Mouse (Mus musculus): ENCODE measurements around the gene Them7. TPM values are rescaled to one million over a fixed set of nuclear protein-coding genes. Genes with fewer than 3 reads are reported as not detected.
A peak's percentile ranks its signal among the peaks of the same experiment; 100 is the strongest.

Them7 gene
- total and polyA plus RNA-seq, 2 experiments from 2014 or later = 0.59 TPM; not detected in 1

DNA sequence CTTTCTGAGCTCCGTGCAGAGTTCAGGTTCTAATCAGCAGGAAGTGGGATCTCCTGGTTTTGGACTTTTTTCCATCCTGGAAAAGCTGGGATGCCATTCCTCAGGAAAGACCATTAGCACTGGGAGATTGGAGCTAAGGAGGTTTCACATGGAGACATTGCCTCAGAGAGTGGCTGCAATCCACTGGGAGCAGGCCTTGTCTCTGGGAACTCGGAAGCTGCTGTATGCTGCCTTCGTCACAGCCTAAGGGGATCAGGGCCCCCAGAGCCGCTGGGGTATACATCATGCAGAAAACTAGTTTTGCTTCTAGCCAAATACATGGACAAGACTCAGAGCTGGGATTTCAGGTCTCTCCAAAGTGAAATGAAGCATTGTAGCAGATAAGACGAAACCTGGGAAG is 37.5 kb upstream of the Them7 start:
- H3K4me1 ChIP-seq (ENCODE audit: control insufficient read depth, insufficient read depth) = no peaks in the 10 kb centered on the region
- ATAC-seq (ENCODE audit: insufficient read depth, low read depth) (no peak), DNase-seq (ENCODE audit: low spot score) (no peak)
- H3K27me3 ChIP-seq (ENCODE audit: control insufficient read depth, insufficient read depth, low read length) = no peaks in the 10 kb centered on the region
- H3K9ac ChIP-seq (replicated peaks; ENCODE audit: low read depth, low read length) = no peak overlapping the region; the same call in 1 of the 2 replicates
- TF ChIP-seq EP300 (IDR thresholded peaks at IDR 0.05; ENCODE audit: low read depth) (no peak), CTCF (IDR thresholded peaks at IDR 0.05; ENCODE audit: low read depth) (no peak)
- H3K4me3 ChIP-seq (ENCODE audit: low read depth, low read length) = no peak overlapping the region
- no peaks in the 10 kb centered on the region for H3K36me3 ChIP-seq (replicated peaks; ENCODE audit: control insufficient read depth, insufficient read depth, low read length)
- no peak overlapping the region for H3K4me2 ChIP-seq (ENCODE audit: low read depth, low read length)
- WGBS = 66% methylated on average over 5 of the region's 5 CpGs
- H3K9me3 ChIP-seq (replicated peaks; ENCODE audit: control insufficient read depth, low read length) = no peaks in the 10 kb centered on the region
- no peak overlapping the region for H3K27ac ChIP-seq (ENCODE audit: low read depth)

GRCm38 (mm10) chr2:105188182-105188581 is 35.9 kb upstream of the Them7 start:
- H3K4me1 ChIP-seq (ENCODE audit: control insufficient read depth, insufficient read depth) = no peaks in the 10 kb centered on the region
- H3K27me3 ChIP-seq (ENCODE audit: control insufficient read depth, insufficient read depth, low read length) = no peaks in the 10 kb centered on the region
- no peak for DNase-seq (ENCODE audit: low spot score)
- H3K4me2 ChIP-seq (ENCODE audit: low read depth, low read length) = no peak overlapping the region
- 76% methylated on average over 10 of the region's 10 CpGs for WGBS
- H3K4me3 ChIP-seq (ENCODE audit: low read depth, low read length) = no peak overlapping the region
- no peaks in the 10 kb centered on the region for H3K36me3 ChIP-seq (replicated peaks; ENCODE audit: control insufficient read depth, insufficient read depth, low read length)
- H3K9me3 ChIP-seq (replicated peaks; ENCODE audit: control insufficient read depth, low read length) = no peaks in the 10 kb centered on the region
- no peak overlapping the region for H3K9ac ChIP-seq (replicated peaks; ENCODE audit: low read depth, low read length)
- TF ChIP-seq CTCF (IDR thresholded peaks at IDR 0.05; ENCODE audit: low read depth) (peak; percentile 78), EP300 (IDR thresholded peaks at IDR 0.05; ENCODE audit: low read depth) (no peak)
- H3K27ac ChIP-seq (ENCODE audit: low read depth) = no peak overlapping the region
- no peak for ATAC-seq (ENCODE audit: insufficient read depth, low read depth)

- Histone ChIP-seq H3K9me3 (replicated peaks; ENCODE audit: control insufficient read depth, low read length) (no peaks in the 10 kb centered on the region), H3K27me3 (ENCODE audit: control insufficient read depth, insufficient read depth, low read length) (no peaks in the 10 kb centered on the region), H3K9ac (replicated peaks; ENCODE audit: low read depth, low read length) (no peak overlapping the region), H3K4me1 (ENCODE audit: control insufficient read depth, insufficient read depth) (no peaks in the 10 kb centered on the region), H3K27ac (ENCODE audit: low read depth) (no peak overlapping the region), H3K36me3 (replicated peaks; ENCODE audit: control insufficient read depth, insufficient read depth, low read length) (no peaks in the 10 kb centered on the region), H3K4me3 (ENCODE audit: low read depth, low read length) (no peak overlapping the region), H3K4me2 (ENCODE audit: low read depth, low read length) (no peak overlapping the region)
- TF ChIP-seq CTCF (IDR thresholded peaks at IDR 0.05; ENCODE audit: low read depth) (peak; percentile 47), EP300 (IDR thresholded peaks at IDR 0.05; ENCODE audit: low read depth) (no peak)
- DNase-seq (ENCODE audit: low spot score) = no peak
- 27% methylated on average over 5 of the region's 5 CpGs for WGBS
- ATAC-seq (ENCODE audit: insufficient read depth, low read depth) = no peak
Measured at GRCm38 (mm10) chr2:105189352-105189751, 34.8 kb upstream of the Them7 start.

GRCm38 (mm10) chr2:105200152-105200551 is 24.0 kb upstream of the Them7 start:
- no peak overlapping the region for H3K4me3 ChIP-seq (ENCODE audit: low read depth, low read length)
- no peak overlapping the region for H3K9ac ChIP-seq (replicated peaks; ENCODE audit: low read depth, low read length)
- no peaks in the 10 kb centered on the region for H3K36me3 ChIP-seq (replicated peaks; ENCODE audit: control insufficient read depth, insufficient read depth, low read length)
- H3K27ac ChIP-seq (ENCODE audit: low read depth) = no peak overlapping the region
- no peaks in the 10 kb centered on the region for H3K9me3 ChIP-seq (replicated peaks; ENCODE audit: control insufficient read depth, low read length)
- no peaks in the 10 kb centered on the region for H3K4me1 ChIP-seq (ENCODE audit: control insufficient read depth, insufficient read depth)
- WGBS = 36% methylated on average over 8 of the region's 8 CpGs
- no peak for TF ChIP-seq EP300 (IDR thresholded peaks at IDR 0.05; ENCODE audit: low read depth)
- TF ChIP-seq CTCF (IDR thresholded peaks at IDR 0.05; ENCODE audit: low read depth) = no peak
- ATAC-seq (ENCODE audit: insufficient read depth, low read depth) (no peak), DNase-seq (ENCODE audit: low spot score) (no peak)
- no peak overlapping the region for H3K4me2 ChIP-seq (ENCODE audit: low read depth, low read length)
- H3K27me3 ChIP-seq (ENCODE audit: control insufficient read depth, insufficient read depth, low read length) = no peaks in the 10 kb centered on the region

DNA sequence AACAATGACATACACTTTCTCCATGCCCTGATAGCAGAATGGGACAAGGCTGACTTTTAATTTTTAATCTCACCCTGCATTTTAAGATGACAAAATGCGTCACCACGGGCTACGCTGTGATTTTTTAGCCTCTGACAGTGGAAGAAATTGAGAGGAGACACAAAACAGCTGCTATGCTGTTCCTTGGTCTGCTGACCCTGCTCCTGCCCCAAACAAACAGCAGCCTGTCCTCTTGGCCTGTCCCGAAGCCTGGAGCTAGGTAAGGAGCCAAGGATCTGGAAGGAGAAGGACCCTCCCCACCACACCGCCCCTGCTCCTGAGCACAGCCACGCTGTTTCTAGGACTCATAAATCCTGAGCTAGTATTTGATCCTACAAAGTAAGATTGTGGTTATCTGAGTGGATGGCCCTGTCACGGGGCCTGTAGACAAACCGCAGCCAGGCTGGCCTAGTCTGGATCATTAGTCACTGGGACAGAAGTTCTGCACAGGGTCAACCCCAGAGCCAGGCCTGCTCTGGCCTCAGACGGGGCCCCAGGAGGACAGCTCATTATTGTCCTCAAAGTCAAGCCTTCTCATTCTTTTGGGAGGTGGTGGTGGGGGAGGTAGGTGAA is 17.5 kb upstream of the Them7 start:
- 60% methylated on average over 9 of the region's 9 CpGs for WGBS
- peak; percentile 30; the same call in 1 of the 2 replicates for ATAC-seq (ENCODE audit: insufficient read depth, low read depth)
- Histone ChIP-seq H3K9me3 (replicated peaks; ENCODE audit: control insufficient read depth, low read length) (no peaks in the 10 kb centered on the region), H3K27ac (ENCODE audit: low read depth) (no peak overlapping the region), H3K4me1 (ENCODE audit: control insufficient read depth, insufficient read depth) (no peaks in the 10 kb centered on the region; the same call in 1 of the 2 replicates), H3K4me2 (ENCODE audit: low read depth, low read length) (no peak overlapping the region), H3K36me3 (replicated peaks; ENCODE audit: control insufficient read depth, insufficient read depth, low read length) (no peaks in the 10 kb centered on the region), H3K9ac (replicated peaks; ENCODE audit: low read depth, low read length) (no peak overlapping the region), H3K27me3 (ENCODE audit: control insufficient read depth, insufficient read depth, low read length) (no peaks in the 10 kb centered on the region), H3K4me3 (ENCODE audit: low read depth, low read length) (no peak overlapping the region)
- no peak for DNase-seq (ENCODE audit: low spot score)
- TF ChIP-seq CTCF (IDR thresholded peaks at IDR 0.05; ENCODE audit: low read depth) (no peak), EP300 (IDR thresholded peaks at IDR 0.05; ENCODE audit: low read depth) (no peak)

GRCm38 (mm10) chr2:105212839-105213238 is 11.3 kb upstream of the Them7 start:
- Histone ChIP-seq H3K9ac (replicated peaks; ENCODE audit: low read depth, low read length) (no peak overlapping the region), H3K4me2 (ENCODE audit: low read depth, low read length) (no peak overlapping the region), H3K4me1 (ENCODE audit: control insufficient read depth, insufficient read depth) (no peaks in the 10 kb centered on the region), H3K27ac (ENCODE audit: low read depth) (no peak overlapping the region), H3K4me3 (ENCODE audit: low read depth, low read length) (no peak overlapping the region), H3K36me3 (replicated peaks; ENCODE audit: control insufficient read depth, insufficient read depth, low read length) (no peaks in the 10 kb centered on the region), H3K9me3 (replicated peaks; ENCODE audit: control insufficient read depth, low read length) (no peaks in the 10 kb centered on the region), H3K27me3 (ENCODE audit: control insufficient read depth, insufficient read depth, low read length) (no peaks in the 10 kb centered on the region)
- no peak for ATAC-seq (ENCODE audit: insufficient read depth, low read depth)
- 37% methylated on average over 7 of the region's 7 CpGs for WGBS
- no peak for DNase-seq (ENCODE audit: low spot score)
- TF ChIP-seq CTCF (IDR thresholded peaks at IDR 0.05; ENCODE audit: low read depth) = no peak

All from heart, postnatal 0 days (tissue).